Mouse (Mus musculus): ENCODE measurements around the gene Gng4.

The Gng4 gene

GRCm38 (mm10) chr13:13810885-13811284, 27.0 kb downstream of the Gng4 start:
- in situ Hi-C loops (cut with MboI; ENCODE audit: low sequenced_read_pairs) = no loop called here

- in situ Hi-C loops (cut with MboI; ENCODE audit: low sequenced_read_pairs) = no loop called here
These were observed 34.8 kb downstream of the Gng4 start for GRCm38 (mm10) chr13:13818696-13819095.

- in situ Hi-C loops (cut with MboI; ENCODE audit: low sequenced_read_pairs) = no loop called here
These were observed 36.6 kb downstream of the Gng4 start for GRCm38 (mm10) chr13:13820234-13821123.

GRCm38 (mm10) chr13:13824946-13825345, 41.1 kb downstream of the Gng4 start:
- in situ Hi-C loops (cut with MboI; ENCODE audit: low sequenced_read_pairs) = no loop called here

GRCm38 (mm10) chr13:13826533-13826932, 42.7 kb downstream of the Gng4 start:
- in situ Hi-C loops (cut with MboI; ENCODE audit: low sequenced_read_pairs) = no loop called here

- in situ Hi-C loops (cut with MboI; ENCODE audit: low sequenced_read_pairs) = no loop called here
These were observed 44.3 kb downstream of the Gng4 start for GRCm38 (mm10) chr13:13828125-13828524.

GRCm38 (mm10) chr13:13830469-13831074, 46.7 kb downstream of the Gng4 start:
- in situ Hi-C loops (cut with MboI; ENCODE audit: low sequenced_read_pairs) = no loop called here

- in situ Hi-C loops (cut with MboI; ENCODE audit: low sequenced_read_pairs) = no loop called here
These were observed 51.3 kb downstream of the Gng4 start for GRCm38 (mm10) chr13:13835180-13835579.

GRCm38 (mm10) chr13:13845021-13845420, 61.2 kb downstream of the Gng4 start:
- in situ Hi-C loops (cut with MboI; ENCODE audit: low sequenced_read_pairs) = no loop called here

GRCm38 (mm10) chr13:13847075-13847599, 63.3 kb downstream of the Gng4 start:
- in situ Hi-C loops (cut with MboI; ENCODE audit: low sequenced_read_pairs) = no loop called here

- in situ Hi-C loops (cut with MboI; ENCODE audit: low sequenced_read_pairs) = loop anchor here (25.0 kb wide), 1 partner anchor 345 kb away; no protein-coding TSS in a partner anchor
These were observed 73.3 kb downstream of the Gng4 start for GRCm38 (mm10) chr13:13857190-13857589.

- in situ Hi-C loops (cut with MboI; ENCODE audit: low sequenced_read_pairs) = loop anchor here (25.0 kb wide), 1 partner anchor 350 kb away; no protein-coding TSS in a partner anchor
These were observed 78.5 kb downstream of the Gng4 start for GRCm38 (mm10) chr13:13862346-13862745.

- in situ Hi-C loops (cut with MboI; ENCODE audit: low sequenced_read_pairs) = loop anchor here (25.0 kb wide), 1 partner anchor 351 kb away; no protein-coding TSS in a partner anchor
These were observed 79.1 kb downstream of the Gng4 start for GRCm38 (mm10) chr13:13862941-13863340.

GRCm38 (mm10) chr13:13866339-13866738, 82.5 kb downstream of the Gng4 start:
- in situ Hi-C loops (cut with MboI; ENCODE audit: low sequenced_read_pairs) = loop anchor here (25.0 kb wide), 1 partner anchor 354 kb away; no protein-coding TSS in a partner anchor

GRCm38 (mm10) chr13:13867078-13867759, 83.4 kb downstream of the Gng4 start:
- in situ Hi-C loops (cut with MboI; ENCODE audit: low sequenced_read_pairs) = loop anchor here (25.0 kb wide), 1 partner anchor 355 kb away; no protein-coding TSS in a partner anchor

GRCm38 (mm10) chr13:13867922-13868321, 84.1 kb downstream of the Gng4 start:
- in situ Hi-C loops (cut with MboI; ENCODE audit: low sequenced_read_pairs) = loop anchor here (25.0 kb wide), 1 partner anchor 356 kb away; no protein-coding TSS in a partner anchor

Data from CH12F3 (cell line).